Mouse (Mus musculus): ENCODE data around the gene L3mbtl3.

L3mbtl3 gene

GRCm38 (mm10) chr10:26375790-26376545 lies at the start of gene L3mbtl3:
L3mbtl3 (minus strand) TSS chr10:26375971.
- peak; percentile 78 for DNase-seq

GRCm38 (mm10) chr10:26421168-26421567 lies 45.4 kb upstream of the L3mbtl3 start:
- no peak for DNase-seq

- no peak for DNase-seq
These were observed 12.9 kb upstream of the L3mbtl3 start for GRCm38 (mm10) chr10:26388656-26389055.

- DNase-seq: no peak
These were observed 1.5 kb upstream of the L3mbtl3 start for GRCm38 (mm10) chr10:26377332-26377602.

GRCm38 (mm10) chr10:26376546-26377331 lies 968 bp upstream of the L3mbtl3 start:
- DNase-seq: no peak

GRCm38 (mm10) chr10:26375351-26375751 lies 420 bp downstream of the L3mbtl3 start:
- no peak for DNase-seq

- DNase-seq: peak; percentile 36
These were observed 1.1 kb downstream of the L3mbtl3 start for GRCm38 (mm10) chr10:26374436-26375311.

GRCm38 (mm10) chr10:26373951-26374435 lies 1.8 kb downstream of the L3mbtl3 start:
- DNase-seq: peak; percentile 50

- peak; percentile 80 for DNase-seq
These were observed 2.5 kb downstream of the L3mbtl3 start for GRCm38 (mm10) chr10:26372940-26373931.

- peak; percentile 15 for DNase-seq
These were observed 4.4 kb downstream of the L3mbtl3 start for GRCm38 (mm10) chr10:26371416-26371815.

GRCm38 (mm10) chr10:26364942-26365341 lies 10.8 kb downstream of the L3mbtl3 start:
- DNase-seq: no peak

GRCm38 (mm10) chr10:26364326-26364856 lies 11.4 kb downstream of the L3mbtl3 start:
- no peak for DNase-seq

- no peak for DNase-seq
These were observed 12.2 kb downstream of the L3mbtl3 start for GRCm38 (mm10) chr10:26363605-26364004.

- DNase-seq: no peak
These were observed 17.0 kb downstream of the L3mbtl3 start for GRCm38 (mm10) chr10:26358798-26359197.

GRCm38 (mm10) chr10:26358231-26358630 lies 17.5 kb downstream of the L3mbtl3 start:
- no peak for DNase-seq

GRCm38 (mm10) chr10:26353781-26354180 lies 22.0 kb downstream of the L3mbtl3 start:
- DNase-seq: no peak

GRCm38 (mm10) chr10:26351129-26351738 lies 24.5 kb downstream of the L3mbtl3 start:
- DNase-seq: no peak

GRCm38 (mm10) chr10:26350153-26350552 lies 25.6 kb downstream of the L3mbtl3 start:
- DNase-seq: no peak

- DNase-seq: no peak
These were observed 28.2 kb downstream of the L3mbtl3 start for GRCm38 (mm10) chr10:26347614-26348013.

- DNase-seq: no peak
These were observed 29.9 kb downstream of the L3mbtl3 start for GRCm38 (mm10) chr10:26345879-26346278.

GRCm38 (mm10) chr10:26337896-26338503 lies 37.8 kb downstream of the L3mbtl3 start:
- no peak for DNase-seq

Measured in kidney, adult 11 months (tissue).